Mouse (Mus musculus): ENCODE measurements at regions not wholly inside any gene's neighbourhood (a gene's known extent, or its start where the extent isn't known, plus 50 kb on each side); places are given as distances from the start of the nearest gene placed in this dataset.

DNA sequence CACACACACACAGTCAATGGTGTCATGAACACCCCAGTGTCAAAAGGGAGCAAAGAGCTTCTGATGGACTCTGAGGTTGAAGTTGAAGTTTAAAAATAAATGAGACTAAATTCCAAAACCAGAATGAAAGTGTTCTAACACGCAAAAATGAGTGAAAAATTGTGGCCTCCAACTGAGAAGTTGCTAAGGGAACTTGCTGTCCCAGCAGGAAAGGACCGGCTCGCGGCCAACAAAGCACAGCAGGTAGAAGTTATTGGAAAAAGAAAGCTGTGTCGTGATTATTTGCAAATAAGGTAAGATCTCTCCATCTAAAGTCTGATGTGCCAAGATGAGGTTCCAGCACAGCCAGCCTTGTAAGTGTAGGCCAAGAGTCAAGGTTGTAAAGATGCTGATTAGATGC is 169.7 kb downstream of the Nrp2 start:
- no peak for DNase-seq (ENCODE audit: low spot score in 2 of 2)

DNA sequence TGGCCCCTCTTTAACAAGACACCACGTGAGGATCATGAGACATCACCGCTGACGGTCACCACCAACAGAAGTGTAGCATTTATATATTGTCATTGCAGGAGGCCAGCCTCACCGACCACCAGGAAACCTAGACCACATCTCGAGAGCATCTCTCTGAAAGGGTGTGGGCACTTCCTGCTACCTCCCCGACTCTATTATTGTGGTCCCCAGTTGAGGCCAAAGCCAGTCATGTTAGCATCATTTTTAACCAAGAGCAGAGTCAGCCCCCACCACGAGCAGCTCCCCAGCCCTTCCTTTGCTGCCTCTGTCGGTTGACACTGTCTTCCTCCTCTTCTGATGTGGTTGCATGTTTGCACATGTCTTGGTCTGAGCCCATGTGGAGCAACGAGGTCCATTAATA is 172.5 kb downstream of the Nrp2 start:
- DNase-seq (ENCODE audit: low spot score in 2 of 2), result no peak

DNA sequence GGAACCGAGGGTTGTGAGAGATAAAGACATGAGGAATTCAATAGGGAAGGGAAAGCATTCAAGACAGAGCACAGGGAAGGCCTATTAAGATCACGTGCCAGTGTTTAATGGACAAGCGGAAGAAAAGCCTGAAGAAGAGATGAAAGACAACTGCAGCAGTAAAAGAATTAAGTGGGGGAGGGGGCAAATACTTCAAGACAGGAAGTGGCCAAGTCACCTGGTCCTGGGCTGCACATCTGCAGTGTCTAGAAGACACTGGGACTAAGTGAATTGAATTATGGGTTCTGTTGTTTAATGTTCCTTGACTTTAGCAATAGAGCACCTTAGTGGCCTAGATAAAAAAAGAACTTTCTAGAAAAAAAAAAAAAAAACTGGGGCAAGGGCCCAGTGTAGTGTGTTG is 173.6 kb downstream of the Nrp2 start:
- DNase-seq (ENCODE audit: low spot score in 2 of 2), result no peak

DNA sequence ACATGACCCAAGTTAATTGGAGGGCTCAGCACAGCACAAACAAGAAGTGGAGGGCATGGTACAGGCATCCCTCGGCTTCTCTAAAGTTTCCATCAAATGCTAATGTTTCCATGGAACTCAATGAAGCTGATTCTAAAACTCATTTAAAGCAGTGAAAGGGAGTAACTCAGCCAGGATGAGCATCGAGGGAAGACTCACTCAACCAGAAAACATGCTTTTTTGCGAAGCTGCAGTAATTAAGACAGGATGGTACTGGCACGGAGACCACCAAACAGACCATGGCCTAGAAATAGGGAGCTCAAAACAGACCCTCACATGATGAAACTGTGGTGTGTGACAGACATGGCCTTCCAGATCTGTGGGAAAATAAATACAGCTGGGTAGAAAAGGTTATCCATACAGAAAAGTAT is 177.8 kb downstream of the Nrp2 start:
- no peak for DNase-seq (ENCODE audit: low spot score in 2 of 2)

DNA sequence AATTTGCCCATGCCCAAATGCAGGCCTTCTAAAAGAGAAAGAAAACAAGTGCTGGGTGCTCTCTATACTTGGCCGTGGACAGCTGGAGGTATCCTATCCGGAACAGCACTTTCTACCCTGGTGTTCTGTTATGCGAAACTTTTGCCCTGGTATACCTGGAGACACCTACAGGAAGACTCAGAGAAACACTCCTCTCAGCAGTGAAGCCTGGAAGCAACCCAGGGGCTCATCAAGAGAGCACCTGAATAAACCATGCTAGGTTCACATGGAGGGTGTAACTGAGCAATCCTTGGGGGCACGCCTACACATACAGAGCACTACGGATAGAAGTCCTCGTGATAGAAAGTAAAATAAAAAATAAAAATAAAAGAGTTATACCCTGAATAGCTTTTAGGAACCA is 178.4 kb downstream of the Nrp2 start:
- DNase-seq (ENCODE audit: low spot score in 2 of 2), result no peak

DNA sequence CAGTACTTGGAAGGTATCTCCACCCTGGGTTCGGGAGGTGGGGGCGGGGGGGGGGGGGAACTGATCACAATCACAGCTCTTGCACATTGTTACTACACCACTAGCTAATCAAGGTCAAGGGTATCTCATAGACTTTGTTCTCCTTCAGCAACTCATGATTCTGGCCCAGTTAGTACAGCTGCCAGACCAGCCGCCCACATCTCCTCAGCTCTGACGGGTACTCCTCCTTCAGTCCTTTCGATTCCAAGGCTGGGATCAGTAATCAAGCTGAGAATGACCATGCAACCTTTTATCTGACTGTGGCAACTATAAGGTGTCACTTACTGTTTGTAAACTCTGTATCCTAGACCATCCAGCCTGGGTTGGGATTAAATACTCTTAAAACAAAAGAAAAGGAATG is 178.9 kb downstream of the Nrp2 start:
- no peak for DNase-seq (ENCODE audit: low spot score in 2 of 2)

DNA sequence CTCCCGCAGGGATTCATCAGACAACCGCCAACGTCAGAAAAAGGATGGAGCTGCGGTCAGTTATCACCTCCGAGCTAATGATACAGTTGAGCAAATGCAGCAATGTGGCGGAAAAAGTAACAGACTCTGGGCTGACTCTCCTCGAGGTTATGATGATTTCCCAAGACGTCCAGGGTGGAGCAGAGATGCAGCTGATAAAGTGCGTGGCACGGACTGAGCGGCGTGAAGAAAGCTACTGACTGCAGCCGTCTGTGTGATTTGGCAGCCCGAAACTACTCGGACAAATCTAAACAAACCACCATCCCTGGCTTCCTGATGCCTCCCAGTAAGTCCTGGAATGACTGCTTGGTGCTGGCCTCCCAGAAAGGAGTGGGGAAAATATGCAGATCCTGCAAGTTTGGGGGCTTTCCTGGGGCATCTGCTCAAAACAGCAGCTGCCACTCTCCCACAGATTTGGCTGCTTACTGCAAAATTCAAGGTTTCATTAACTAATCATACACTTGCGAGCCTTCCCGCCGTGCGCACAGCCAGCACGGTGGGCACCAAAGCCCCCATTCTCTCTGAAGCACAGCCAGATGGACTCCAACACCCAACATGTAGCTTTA is 181.9 kb downstream of the Nrp2 start:
- DNase-seq (ENCODE audit: low spot score in 2 of 2), result no peak

DNA sequence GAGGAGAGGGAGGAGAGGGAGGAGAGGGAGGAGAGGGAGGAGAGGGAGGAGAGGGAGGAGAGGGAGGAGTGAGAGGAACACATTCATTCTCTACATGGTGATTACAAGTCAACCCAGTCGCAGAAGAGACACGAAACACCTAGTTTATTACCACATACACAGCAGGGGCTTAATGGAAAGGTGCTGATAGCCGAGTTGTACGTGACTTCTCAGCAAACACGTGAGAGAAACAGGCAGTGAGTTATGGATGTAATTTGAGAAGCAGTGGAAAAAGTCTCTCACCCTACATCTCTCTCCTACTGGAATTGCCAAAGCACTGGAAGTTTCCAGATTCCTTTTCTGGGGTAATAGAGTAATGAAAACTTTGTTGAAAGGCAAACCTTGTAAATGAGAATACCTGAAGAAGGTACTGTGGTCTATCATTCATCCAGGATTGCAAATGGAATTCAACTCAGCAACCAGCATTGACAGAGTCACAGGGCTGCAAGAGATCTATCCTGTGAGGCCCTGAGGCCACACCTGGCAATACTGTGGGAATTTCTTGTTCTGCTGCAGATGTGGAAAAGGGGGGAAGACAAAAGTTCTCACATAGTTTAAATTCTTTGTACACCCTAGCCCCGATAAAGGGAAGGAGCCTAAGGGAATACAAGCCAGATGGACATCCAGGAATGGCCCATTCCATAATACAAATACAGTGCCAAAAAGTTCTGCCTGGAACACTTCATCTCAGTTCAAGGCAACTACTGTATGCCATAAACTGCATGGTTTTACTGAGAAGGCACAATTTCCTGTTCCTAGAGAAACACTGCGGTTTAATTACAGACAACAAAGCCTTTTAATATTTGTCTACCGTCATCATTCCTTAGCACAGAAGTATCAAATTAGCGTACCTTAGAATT is 184.7 kb downstream of the Nrp2 start:
- no peak for DNase-seq (ENCODE audit: low spot score in 2 of 2)

DNA sequence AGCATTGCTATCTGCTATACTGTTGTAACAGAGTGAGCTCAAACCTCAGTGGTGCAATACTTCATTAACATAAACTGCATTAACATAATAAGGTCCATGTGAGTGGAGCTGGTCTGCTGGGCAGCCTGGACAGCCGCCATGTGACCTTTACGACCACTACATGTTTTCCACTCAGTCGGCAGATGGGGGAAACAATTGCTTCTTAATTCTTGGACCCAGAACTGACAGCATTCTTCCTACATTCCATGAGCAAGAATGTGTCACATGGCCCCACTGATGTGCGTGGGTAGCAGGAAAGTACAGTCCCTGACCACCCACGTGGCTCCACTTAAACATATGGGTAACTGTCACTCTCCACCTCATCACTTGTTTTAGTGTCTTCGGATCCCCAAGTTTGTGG is 198.3 kb downstream of the Nrp2 start:
- DNase-seq (ENCODE audit: low spot score in 2 of 2), result peak; percentile 15 to 73

DNA sequence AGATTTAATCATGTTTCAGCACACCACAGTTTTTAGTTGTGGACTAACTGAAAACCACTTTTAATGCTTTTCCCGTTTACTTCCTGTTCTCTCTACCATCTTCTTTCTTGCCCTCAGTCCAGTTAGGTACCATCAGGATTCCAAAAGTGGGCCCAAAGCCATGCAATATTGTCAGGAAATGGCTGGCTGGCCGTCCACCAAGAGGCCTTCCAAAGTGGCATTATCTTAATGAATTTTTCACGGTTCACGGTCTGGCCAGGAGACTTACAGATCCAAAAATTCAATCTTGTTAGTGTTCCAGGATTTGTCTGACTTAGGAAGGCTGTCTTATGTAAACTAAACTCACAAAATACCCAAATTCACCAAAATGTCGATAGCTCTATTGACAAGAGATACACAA is 198.8 kb downstream of the Nrp2 start:
- DNase-seq (ENCODE audit: low spot score in 2 of 2), result no peak

DNA sequence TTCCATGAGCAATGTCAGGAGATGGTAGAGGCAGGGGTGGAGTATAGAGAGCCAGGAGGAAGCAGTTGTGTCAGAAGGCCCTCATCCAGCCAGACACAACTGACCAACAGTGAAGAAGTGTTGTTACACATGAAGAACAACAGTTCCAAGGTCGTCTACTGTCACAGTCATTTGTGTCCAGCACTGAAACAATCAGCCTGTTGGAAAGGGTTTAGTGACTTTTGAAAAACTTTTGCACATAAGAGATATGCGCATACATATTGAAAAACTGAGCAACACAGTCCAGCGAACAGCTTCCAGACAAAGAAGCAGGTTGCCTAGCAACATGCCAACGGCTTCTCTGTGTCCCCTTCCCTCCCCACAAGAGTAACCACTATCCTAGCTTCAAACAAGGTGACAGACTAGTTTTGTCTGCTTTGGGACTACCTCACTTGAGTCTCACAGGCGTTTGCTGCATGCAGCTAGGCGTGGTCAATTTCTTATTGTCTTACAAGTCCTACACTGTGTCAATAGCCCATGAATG is 199.9 kb downstream of the Nrp2 start:
- DNase-seq (ENCODE audit: low spot score in 2 of 2), result no peak

DNA sequence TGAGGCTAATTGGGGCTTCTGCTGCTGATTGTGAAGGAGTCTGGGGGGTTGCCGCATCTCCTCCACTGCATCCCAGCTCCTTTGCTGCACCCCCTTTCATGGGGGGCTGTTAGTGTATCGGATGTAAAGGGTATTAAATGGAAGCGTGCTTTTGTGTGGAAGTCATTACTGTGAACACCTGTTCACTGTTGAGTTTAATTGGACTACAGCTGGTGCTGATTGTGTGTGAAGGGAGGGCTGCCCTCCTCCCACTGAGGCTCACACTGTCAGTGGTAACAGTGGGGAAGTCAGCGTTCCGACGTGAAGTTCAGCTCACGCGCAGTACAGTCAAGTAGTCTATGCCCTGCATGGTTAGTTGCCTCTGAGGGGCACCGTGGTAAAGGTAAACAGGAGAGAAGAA is 202.7 kb downstream of the Nrp2 start:
- no peak for DNase-seq (ENCODE audit: low spot score in 2 of 2)

DNA sequence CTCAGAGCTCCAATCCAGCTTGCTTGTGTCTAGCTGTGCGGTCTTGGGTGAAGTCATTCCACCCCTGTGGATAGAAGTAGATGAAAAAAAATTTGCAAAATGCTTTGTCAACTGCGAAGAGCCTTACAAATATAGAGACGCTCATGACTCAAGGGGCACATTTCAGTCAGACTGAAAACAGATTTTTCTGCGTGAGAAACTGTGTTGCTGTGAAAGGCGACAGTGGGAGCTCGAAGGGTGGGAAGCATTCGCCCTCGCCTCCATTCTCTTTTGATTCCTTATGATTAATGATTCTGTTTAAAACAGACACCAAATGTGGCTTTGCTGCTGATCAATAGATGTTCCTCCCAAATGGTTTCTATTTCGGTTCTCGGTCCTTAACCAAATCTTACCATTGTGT is 204.2 kb downstream of the Nrp2 start:
- DNase-seq (ENCODE audit: low spot score in 2 of 2), result no peak
